Mouse (Mus musculus): ENCODE measurements around the gene Kcnj14.

- TF ChIP-seq POLR2AphosphoS2 (IDR thresholded peaks at IDR 0.05; ENCODE audit: low read depth, low read length) (no peak), CTCF (conservative IDR thresholded peaks at IDR 0.05 in 1 of 2, IDR thresholded peaks at IDR 0.05 in 1 of 2; ENCODE audit: low read depth in 2 of 2, low read length in 2 of 2) (no peak), POLR2A (IDR thresholded peaks at IDR 0.05; ENCODE audit: low read depth, low read length) (no peak), GABPA (IDR thresholded peaks at IDR 0.05; ENCODE audit: insufficient replicate concordance, low read depth, low read length) (no peak), MAX (IDR thresholded peaks at IDR 0.05; ENCODE audit: low read length) (no peak), HCFC1 (IDR thresholded peaks at IDR 0.05; ENCODE audit: low read depth, low read length) (no peak), E2F4 (IDR thresholded peaks at IDR 0.05; ENCODE audit: insufficient replicate concordance, low read depth, low read length) (no peak), KAT2A (IDR thresholded peaks at IDR 0.05; ENCODE audit: insufficient replicate concordance, low read length) (no peak)
These were observed 30.5 kb downstream of the Kcnj14 start for GRCm38 (mm10) chr7:45793969-45794585.
